Mouse (Mus musculus): ENCODE measurements around the gene Eif4e3.

Gene Eif4e3

DNA sequence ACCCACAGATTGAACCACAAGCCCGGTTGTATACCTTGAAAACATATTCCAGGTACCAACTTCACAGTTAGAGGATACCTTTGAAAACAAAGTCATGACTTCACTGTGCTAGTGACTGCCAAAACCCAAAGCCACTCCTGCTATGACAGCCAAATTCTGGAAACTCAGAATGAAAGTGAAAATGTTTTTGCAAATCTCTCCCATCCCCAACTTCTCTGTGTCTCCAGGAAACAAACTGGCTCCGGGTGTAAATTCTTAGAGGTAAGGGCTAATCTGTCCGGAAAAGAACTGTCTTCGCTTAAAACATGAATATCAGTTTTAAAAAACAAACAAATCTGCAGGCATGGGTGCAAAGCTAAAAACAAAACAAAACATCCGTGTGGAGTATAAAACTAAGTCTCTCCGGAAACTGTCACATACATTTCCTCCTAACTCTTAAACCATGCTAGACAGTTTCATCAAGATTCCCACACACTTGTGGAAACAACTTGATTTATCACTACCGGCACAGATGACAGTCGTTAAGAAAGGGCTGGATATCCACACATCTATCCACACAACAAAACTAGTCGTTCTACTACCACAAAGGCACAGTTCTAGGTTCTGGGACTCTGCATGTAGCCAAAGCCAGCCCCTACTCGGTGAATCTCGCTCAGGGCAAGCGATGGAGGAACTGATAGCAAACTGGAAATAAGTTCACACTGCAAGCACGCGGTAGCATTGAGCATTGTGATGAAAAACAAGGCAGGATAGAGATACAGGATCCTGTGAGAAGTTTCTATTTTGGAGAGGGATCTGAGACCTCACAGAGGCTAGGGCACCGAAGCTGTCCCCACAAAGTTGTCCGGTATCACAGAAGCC is 884 bp downstream of the Eif4e3 start:
- DNase-seq (ENCODE audit: low read depth, low spot score) = no peak

DNA sequence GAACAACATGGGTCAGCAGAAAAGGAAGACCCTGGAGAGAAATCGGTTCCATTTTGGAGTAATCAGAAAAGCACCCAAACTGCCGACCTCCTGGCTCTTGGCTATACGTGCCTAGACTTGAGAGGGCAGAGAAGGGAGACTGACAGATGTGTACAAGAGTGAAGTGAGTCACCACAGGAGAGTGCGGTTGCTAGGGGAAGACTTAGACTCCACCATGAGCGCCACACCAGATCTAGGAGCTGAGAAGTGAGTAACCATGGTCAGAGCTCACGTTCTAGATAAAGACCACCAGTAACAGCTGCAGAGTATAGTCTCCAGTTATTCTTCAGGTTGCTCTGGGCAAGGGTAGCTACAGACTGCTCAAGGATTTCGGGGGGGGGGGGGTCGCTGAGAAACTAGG is 3.3 kb downstream of the Eif4e3 start:
- DNase-seq (ENCODE audit: low read depth, low spot score) = no peak

DNA sequence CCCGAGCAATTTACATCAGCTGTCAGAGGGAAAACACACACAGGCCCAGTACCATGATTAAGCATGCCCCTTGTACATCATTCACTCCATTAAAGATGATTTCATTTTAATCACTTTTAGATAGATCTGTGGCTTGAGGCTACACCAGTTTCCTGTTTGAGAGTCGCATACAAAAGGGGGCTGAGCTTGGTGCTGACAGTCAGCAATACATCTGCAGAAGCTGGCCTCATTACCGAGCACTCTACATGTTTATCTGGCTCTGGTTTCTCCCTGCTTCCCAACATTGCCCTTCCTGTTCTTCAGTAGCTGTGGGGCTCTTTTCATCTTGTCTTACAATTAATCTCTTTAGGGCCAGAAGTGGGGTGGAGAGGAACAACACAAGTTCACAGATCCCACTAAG is 6.1 kb downstream of the Eif4e3 start:
- no peak for DNase-seq (ENCODE audit: low read depth, low spot score)

DNA sequence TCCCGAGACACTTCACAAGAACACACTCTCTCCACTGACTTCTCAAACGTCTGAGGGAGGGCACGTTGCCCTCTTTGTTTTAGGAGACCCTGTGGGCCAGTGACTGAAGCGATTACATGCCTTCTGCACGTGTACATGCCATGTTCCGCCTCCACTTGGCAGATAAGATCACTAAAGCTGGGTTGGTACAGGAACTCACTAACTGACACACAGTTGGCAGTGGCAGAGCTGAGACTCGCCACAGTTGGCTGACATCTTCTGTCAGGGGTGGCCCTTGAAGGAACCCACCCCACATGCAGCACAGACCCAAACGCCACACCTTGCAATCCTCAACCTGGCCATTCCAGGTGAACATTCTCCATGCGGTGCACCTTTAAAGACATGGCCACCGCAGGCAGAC is 8.0 kb downstream of the Eif4e3 start:
- DNase-seq (ENCODE audit: low read depth, low spot score) = no peak

DNA sequence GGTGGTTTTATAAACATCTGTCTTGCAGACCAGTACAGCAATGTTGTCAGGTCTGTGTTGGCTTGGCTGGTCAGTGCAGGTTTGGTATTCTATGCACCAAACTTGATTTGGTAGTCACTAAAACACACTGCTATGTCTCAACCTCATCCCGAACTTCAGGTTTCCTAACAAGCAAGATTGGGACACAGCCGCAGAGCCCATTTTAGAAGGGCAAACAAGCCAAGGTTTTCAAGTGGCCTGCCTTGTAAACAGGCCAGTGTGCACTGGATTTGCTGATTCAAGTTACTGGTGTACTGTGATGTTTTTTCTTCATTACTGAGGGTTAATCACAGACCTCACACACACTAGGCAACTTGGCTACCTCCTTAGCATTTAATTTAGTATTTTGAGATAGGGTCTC is 10.5 kb downstream of the Eif4e3 start:
- no peak for DNase-seq (ENCODE audit: low read depth, low spot score)

DNA sequence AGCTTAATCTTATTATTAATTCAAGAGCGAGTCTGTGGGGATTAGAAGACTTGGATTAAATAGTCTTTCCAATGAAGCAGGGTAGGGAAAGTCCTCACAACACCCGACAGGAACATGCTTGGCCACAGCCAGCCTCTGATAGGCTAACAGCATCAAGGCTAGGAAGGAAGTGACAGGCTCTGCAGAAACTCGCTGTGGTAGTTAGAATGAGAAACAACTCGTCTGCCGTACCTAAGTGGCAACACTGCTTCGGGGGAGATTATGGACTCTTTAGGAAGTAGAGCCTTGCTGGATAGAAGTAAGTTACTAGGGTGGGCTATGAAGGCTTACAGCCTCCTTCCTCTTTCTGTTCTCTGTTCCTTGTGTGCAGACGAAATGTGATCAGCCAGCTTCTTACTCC is 11.1 kb downstream of the Eif4e3 start:
- DNase-seq (ENCODE audit: low read depth, low spot score) = no peak

DNA sequence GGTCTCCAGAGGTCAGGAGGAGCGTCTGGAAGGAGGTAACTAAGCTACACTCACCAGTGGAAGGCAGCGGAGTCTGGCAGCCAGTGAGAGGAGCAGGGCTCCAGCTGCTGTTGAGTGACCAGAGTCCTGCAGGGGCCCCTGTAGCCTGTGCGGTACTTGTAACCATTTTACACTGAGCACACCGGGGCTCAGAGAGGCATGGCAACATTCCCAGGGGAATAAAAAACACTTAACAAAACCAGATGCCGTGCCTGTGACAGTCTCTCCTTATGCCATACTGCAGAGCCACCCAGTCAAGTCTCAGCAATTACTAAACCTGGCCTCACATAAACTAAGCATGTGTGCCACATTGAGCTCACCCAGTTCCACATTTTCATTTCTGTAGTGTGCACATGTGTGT is 12.2 kb downstream of the Eif4e3 start:
- peak; percentile 29 for DNase-seq (ENCODE audit: low read depth, low spot score)

DNA sequence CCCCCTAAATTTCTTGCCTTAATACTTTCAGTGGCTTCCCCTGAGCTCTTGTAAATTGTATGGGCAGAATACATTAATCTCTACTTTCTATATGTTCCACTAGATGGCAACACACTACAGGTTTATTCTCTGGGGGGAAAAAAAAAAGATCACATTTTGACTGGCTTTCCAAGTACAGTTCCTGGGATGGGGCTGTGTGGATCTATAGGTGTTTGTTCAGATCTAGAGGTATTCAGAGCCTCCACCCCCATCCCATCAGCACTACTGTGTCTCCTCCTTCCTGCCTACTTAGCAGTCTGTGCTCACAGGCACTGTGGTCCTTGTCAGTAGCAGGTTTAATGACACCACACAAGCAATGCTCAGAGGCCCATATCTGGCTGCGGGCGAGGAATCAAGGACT is 14.2 kb downstream of the Eif4e3 start:
- no peak for DNase-seq (ENCODE audit: low read depth, low spot score)

DNA sequence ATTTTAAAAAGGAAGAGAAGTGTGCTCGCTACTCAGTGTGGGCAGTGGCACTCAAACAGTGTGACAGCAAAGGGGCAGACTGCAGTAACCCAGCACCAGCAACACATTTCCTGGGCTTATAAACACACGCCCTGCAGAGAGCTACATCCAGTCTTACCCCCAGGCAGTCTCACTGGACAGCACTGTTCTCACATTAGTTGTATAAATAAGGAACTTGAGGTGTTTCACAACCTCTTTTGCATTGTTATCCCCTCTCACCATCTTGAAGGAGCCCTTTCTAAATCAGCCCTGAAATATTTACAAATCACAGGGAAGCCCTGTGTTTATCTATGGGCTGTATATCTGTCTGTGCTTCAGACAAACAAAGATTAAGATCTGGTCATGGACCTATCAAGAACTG is 17.3 kb downstream of the Eif4e3 start:
- no peak for DNase-seq (ENCODE audit: low read depth, low spot score)

DNA sequence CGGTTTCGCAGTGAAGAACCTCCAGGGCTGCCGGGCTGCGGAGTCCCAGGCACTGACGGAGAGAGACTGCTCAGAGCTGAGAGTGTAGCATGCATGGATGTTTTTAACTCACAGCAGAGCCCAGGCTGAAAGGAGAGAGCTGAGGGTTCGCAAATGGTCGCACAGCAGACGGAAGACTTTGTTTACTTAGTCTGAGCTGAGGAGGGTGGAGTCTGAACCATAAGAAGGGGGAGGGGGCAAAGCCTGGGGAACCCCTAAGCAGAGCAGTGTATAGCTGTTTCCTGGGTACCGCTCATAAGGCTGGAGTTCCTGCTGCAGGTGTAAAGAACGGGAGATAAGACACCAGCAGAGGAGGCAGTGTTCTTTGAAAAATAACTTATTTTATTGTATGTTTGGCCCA is 20.2 kb downstream of the Eif4e3 start:
- DNase-seq (ENCODE audit: low read depth, low spot score) = no peak

DNA sequence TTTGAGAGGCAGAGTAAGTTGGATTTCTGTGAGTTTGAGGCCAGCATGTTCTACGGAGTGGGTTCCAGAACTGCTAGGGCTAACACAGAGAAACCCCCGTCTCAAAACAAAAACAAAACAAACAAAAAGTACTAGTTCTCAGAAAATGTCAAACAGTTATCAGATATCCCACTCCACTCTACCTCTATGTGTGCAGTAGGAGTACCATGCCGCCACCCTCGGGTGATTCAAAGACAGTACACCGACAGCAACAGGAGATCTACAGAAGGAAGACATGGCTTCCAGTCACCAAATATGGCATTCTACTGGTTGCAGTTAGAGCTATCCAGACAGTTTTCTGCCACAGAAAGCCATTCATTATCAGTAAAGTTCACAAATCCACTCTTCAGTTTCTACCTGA is 21.7 kb downstream of the Eif4e3 start:
- no peak for DNase-seq (ENCODE audit: low read depth, low spot score)

DNA sequence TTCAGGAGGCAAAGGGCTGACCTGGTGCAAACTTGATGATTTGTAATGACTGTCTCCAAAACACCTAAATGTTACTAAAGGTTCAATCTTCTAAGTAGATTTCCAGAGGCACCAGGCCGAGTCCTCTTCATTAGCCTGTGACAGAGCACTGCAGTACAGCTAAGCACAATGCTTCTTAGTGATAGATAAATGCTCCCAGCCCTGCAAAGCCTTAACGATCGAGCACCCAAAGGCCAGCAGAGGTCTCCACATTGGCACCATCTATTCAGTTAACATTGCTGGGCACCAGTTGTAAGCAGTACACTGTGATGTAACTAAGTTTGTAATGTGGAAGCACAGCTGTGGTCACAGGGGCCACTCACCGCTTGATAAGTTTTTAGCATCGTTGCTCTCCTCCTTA is 22.2 kb downstream of the Eif4e3 start:
- DNase-seq (ENCODE audit: low read depth, low spot score) = no peak

DNA sequence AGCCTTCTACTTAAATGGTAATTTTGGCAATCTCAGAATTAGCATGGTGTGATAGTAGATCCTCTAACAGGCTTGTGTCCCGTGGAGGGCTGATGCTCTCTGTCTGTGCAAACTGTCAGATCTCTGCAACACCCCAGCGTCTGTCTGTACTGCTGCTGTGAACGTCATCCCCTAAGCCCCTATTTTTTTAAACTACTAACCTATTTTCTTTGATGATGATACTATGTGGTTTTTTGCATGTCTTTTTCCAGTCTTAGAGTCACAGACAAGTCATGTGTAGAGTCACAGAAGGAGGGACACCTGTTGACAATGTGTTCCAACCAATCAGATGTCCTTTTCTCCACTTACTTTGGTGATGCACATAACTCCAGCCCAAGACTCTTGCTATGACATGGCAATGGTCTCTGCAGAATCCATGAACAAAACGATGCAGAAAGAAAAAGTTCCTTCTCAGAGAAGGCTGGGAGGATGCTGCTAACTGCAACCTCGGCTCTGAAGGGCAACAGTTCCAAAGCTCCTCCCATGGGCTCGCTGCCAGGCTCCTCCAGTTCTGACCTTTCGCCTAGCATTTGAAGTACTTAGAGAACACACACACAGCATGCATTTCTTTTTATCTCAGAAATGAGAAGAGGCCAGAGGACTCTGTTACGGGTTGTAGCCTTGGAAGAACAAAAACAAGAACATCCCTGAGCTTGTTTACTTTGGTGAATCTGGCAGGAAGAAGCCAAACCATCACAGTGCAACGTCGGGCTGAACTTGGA is 23.0 kb downstream of the Eif4e3 start:
- DNase-seq (ENCODE audit: low read depth, low spot score) = no peak

DNA sequence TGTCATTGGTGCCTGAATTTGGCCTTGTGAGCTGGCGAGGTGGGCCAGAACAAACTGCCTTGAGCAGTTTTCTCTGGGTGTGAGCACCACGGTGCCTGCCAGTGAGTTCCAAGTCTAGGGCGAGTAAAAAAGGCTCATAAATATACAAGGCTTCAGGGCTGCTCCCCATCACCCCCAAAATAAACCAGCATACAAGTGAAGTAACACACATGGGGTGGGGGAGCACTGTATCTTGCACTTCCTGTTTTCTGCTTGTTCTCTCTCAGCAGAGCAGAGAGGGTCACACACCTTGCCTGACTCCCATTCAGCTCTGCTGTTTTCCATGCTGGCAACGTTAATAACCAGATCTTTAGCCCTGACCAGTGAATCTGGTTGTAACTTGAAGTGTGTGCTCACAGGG is 29.1 kb downstream of the Eif4e3 start:
- DNase-seq (ENCODE audit: low read depth, low spot score) = no peak

DNA sequence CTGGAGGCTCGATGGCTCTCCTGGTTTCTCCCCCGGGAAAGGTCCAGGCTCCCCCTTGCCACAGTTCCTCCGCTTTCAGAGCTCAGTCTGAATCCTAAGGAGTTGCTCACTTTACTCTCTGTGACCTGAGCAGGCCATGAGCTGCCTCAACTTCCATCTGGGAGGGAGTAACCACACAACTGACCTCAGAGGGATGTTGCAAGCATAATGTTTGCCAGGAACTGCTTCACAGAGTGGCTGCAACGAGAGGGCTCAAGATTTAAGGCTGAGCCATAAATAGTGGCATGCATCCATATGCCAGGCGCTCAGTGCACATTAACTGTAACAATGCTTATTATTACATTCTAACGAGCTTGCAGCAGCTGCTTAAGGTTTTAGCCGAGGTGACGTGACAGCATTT is 29.8 kb downstream of the Eif4e3 start:
- DNase-seq (ENCODE audit: low read depth, low spot score) = no peak

DNA sequence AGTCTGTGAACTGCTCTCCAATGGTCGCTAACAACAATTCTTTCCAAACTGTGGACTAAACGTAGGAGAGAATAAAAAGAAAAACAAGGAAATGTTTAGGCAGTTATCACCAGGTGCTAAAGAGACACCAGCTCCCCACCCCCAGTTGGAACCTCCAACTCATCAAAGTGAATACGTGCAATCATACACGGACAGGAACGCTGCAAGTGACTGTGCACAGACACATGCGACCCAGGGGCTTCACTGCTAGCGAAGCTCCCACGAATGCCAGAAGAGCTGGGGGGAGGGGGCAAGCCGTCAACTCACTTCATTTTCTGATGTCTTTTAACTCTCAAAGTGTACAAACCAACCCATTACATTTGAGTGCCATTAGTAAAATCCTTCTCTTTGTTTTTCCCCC is 30.4 kb downstream of the Eif4e3 start:
- DNase-seq (ENCODE audit: low read depth, low spot score) = no peak

DNA sequence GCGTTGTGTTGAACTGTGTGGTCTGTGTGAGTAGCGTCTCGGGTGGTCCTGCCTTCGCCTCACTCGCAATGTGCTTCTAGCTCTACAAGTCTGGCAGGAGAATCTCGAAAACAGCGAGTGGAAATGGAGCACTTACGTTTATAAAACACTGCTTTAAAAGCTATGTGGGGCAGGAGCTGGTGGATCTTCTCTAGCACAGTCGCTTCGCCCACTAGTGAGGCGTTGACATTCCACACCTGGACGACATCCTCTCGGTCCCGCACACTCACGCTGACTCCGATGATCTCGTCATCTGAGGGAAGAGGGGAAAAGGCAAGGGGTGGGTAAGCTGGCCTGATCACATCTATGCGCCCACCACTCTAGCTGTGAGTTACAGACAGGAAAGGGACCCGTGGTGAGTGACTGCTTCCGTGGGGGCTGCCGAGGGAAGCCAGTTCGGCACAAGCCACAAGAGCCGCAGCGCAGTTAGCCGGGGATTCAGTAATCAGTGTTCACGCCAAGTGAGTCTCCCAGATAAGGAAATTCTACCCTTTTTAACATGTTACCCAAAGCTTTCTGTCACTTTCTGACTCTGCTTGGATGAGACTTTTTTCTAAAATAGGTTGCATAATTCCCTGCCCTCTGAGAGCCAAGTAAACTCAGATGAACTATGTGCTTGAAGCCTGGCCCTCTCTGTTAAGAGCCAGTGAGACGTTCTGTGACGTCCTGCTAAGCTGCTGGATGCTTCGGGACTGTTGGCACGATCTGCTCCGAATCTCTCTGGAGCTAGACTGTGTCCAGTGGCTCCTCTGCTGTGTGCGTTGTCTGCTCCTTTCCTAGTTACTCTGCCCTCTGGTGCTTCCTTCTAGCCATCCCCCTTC is 34.2 kb downstream of the Eif4e3 start:
- no peak for DNase-seq (ENCODE audit: low read depth, low spot score)

DNA sequence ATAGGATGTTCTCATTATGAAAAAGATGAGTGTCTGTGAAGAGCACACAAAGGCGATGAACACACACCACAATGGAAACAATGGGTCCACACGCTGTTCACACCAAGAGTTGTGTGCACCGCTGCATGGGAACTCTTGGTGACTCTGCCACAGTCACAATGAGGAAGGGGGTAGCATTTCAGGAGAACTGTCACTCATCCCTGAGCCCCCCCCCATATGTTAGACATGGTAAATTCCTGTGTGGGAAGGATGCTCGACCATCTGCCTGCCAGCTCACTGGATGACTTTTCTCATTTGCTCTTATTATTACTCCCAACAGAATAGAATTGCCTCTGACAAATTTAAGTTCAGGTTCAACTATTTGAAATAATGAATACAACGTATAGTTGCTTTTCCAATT is 34.9 kb downstream of the Eif4e3 start:
- DNase-seq (ENCODE audit: low read depth, low spot score) = no peak

DNA sequence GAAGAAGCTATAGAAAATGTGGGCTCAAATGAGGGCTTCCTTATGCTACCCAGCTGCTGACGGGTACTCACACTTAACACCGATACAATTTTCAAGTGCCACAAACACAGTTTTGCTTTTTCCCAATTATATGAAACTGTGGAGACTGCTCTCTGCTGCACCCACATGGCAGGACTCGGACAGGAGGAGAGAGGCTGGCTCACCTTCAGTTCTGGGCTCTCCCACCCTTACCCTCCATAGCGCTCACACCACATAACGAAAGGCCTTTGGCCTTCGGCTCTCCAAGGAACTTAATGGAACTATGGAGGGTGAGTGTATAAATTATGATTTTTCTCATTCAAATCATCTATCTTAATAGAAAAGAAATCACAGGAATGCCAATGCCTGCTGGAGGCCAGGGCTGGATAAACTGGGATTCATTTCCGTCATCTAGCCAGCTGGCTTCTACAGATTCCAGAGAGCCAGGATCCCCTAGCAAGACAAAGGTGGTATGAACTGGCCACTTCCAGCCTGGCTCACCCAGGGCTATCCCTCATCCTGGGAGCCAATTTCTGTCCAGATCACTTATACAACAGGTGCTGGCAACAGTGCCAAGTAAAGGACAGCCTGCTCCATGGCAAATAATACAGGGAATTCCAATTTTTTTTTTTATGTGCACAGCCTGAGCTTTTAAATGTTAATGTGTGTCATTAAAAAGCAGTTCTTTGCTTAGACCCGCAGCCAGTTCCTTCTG is 36.7 kb downstream of the Eif4e3 start:
- no peak for DNase-seq (ENCODE audit: low read depth, low spot score)

DNA sequence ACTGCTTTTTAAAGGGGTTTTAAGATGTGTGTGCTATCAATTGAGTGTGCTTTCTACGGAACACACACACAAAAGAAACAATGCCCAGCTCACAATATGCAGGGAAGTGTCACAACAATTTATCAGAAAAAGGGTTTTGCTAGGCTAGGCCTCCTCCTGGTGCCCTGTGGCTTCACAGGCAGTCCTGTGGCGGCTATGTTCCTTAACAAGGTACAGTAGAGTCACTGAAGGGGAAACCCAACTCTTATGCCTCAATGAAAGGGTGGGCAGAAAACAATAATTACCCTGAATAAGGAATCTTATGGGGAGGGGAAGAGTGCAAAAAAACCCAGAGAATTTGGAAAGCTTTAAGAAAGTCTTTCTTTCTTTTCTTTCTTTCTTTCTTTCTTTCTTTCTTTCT is 40.2 kb downstream of the Eif4e3 start:
- no peak for DNase-seq (ENCODE audit: low read depth, low spot score)

DNA sequence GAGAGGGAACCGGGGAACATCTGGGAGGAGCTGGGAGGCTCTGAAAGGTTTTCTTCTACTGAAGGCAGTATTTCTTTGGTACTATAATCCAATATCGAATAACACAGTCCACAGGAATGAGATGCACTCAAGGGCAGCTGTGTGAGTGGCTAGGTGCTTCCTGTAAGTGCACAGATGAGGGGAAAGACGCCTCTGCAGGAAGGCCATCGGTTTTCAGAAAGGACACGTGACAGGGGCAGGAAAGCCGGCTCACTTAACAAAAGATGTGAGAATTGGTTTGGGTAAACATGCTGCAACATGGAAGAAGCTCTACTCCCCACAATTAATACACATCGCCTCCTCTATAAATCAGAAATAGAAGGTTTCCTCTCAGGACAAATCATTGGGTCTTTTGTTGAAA is 40.8 kb downstream of the Eif4e3 start:
- DNase-seq (ENCODE audit: low read depth, low spot score) = no peak

DNA sequence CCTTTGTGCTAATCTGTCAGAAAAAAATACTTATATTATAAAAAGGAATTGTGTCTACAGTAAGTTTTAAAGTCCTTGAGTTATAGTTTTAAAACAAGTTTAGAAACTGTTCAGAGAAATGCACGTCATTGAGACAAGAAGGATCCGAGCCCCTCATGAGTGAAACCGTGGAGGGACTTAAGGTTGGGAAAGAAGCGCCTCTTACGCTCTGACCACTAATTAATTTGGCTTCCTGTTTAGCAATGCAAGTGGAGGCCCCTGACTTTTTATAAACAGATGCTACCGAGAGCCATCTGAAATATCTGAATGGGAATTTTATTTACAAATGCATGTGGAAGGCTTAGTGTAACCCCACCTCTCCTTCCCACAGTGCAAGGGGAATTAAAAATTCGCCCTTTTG is 41.3 kb downstream of the Eif4e3 start:
- no peak for DNase-seq (ENCODE audit: low read depth, low spot score)
